10 mouse cellular contexts compared by ENCODE assay signal in genomic region chrX:153932586-153932985, GRCm38 (mm10).
DNase-seq lines count a peak whose midpoint lies in the region; ATAC-seq and TF ChIP-seq lines count a peak whose summit lies in the region.
"Had no signal": no experiment of that assay in that cellular context is flagged by ENCODE, and none has a peak within 500 bp of the region (broad histone marks: within the 10 kb centered on the region; RNA-seq: fewer than 3 reads in every experiment).

No protein-coding gene starts in this region.

- TF ChIP-seq CTCF in kidney, postnatal 0 days (IDR thresholded peaks at IDR 0.05; ENCODE audit: low read depth): peak; percentile 28; the same call in 1 of the 2 replicates

- 63% methylated on average over 2 of the region's 2 CpGs for WGBS in kidney, postnatal 0 days
- WGBS in kidney, embryonic 14.5 days: 80% methylated on average over 2 of the region's 2 CpGs
- WGBS in hindbrain, embryonic 16.5 days: 82% methylated on average over 2 of the region's 2 CpGs

- no peak for ATAC-seq in kidney, postnatal 0 days (replicated peaks; ENCODE audit: low FRiP score, low read depth)
- ATAC-seq in kidney, embryonic 14.5 days (ENCODE audit: low FRiP score, low TSS enrichment): no peak
- peak; percentile 97 for ATAC-seq in activated CD4-positive, CD25-positive, alpha-beta regulatory T cell, adult 4 months
- ATAC-seq in hindbrain, embryonic 16.5 days: no peak

- no peaks in the 10 kb centered on the region for H3K9me3 ChIP-seq in kidney, postnatal 0 days (replicated peaks; ENCODE audit: low read length)
- no peaks in the 10 kb centered on the region for H3K9me3 ChIP-seq in kidney, embryonic 14.5 days (ENCODE audit: control insufficient read depth, low read length)
- H3K9me3 ChIP-seq in hindbrain, embryonic 16.5 days (ENCODE audit: control insufficient read depth, low read length): no peaks in the 10 kb centered on the region
- H3K9me3 ChIP-seq: embryonic facial prominence, embryonic 12.5 days; limb, embryonic 12.5 days had no signal

- H3K36me3 ChIP-seq in kidney, postnatal 0 days (ENCODE audit: insufficient read depth, low read length): no peaks in the 10 kb centered on the region
- no peaks in the 10 kb centered on the region for H3K36me3 ChIP-seq in kidney, embryonic 14.5 days (ENCODE audit: control insufficient read depth, insufficient read depth, low read length)
- no peaks in the 10 kb centered on the region for H3K36me3 ChIP-seq in hindbrain, embryonic 16.5 days (ENCODE audit: control insufficient read depth, insufficient read depth, low read length)
- H3K36me3 ChIP-seq: embryonic facial prominence, embryonic 12.5 days; limb, embryonic 12.5 days had no signal

- no peaks in the 10 kb centered on the region for H3K27me3 ChIP-seq in kidney, postnatal 0 days (ENCODE audit: insufficient read depth, low read length)
- no peaks in the 10 kb centered on the region for H3K27me3 ChIP-seq in kidney, embryonic 14.5 days (ENCODE audit: control insufficient read depth, insufficient read depth, low read length)
- no peaks in the 10 kb centered on the region for H3K27me3 ChIP-seq in hindbrain, embryonic 16.5 days (replicated peaks; ENCODE audit: control insufficient read depth, insufficient read depth, low read length)
- H3K27me3 ChIP-seq: embryonic facial prominence, embryonic 12.5 days; limb, embryonic 12.5 days had no signal

- H3K4me2 ChIP-seq in kidney, postnatal 0 days (ENCODE audit: low read length): no peak overlapping the region
- H3K4me2 ChIP-seq in kidney, embryonic 14.5 days (replicated peaks; ENCODE audit: low read depth, low read length): no peak overlapping the region
- H3K4me2 ChIP-seq in hindbrain, embryonic 16.5 days (ENCODE audit: low read length): no peak overlapping the region
- H3K4me2 ChIP-seq: embryonic facial prominence, embryonic 12.5 days; limb, embryonic 12.5 days had no signal

- H3K9ac ChIP-seq in kidney, postnatal 0 days (ENCODE audit: low read depth, low read length): no peak overlapping the region
- no peak overlapping the region for H3K9ac ChIP-seq in kidney, embryonic 14.5 days (ENCODE audit: low read depth, low read length)
- no peak overlapping the region for H3K9ac ChIP-seq in hindbrain, embryonic 16.5 days (ENCODE audit: low read depth, low read length)
- H3K9ac ChIP-seq: embryonic facial prominence, embryonic 12.5 days; limb, embryonic 12.5 days had no signal

- no peak overlapping the region for H3K4me3 ChIP-seq in kidney, postnatal 0 days (replicated peaks; ENCODE audit: low read depth, low read length)
- no peak overlapping the region for H3K4me3 ChIP-seq in kidney, embryonic 14.5 days (ENCODE audit: low read length)
- H3K4me3 ChIP-seq in hindbrain, embryonic 16.5 days (ENCODE audit: low read length): no peak overlapping the region
- H3K4me3 ChIP-seq: embryonic facial prominence, embryonic 12.5 days; limb, embryonic 12.5 days had no signal

- H3K4me1 ChIP-seq in kidney, postnatal 0 days (replicated peaks; ENCODE audit: insufficient read depth, low read length): no peaks in the 10 kb centered on the region
- no peaks in the 10 kb centered on the region for H3K4me1 ChIP-seq in kidney, embryonic 14.5 days (ENCODE audit: control insufficient read depth, insufficient read depth, low read length)
- no peaks in the 10 kb centered on the region for H3K4me1 ChIP-seq in hindbrain, embryonic 16.5 days (ENCODE audit: control insufficient read depth, insufficient read depth, low read depth, low read length)
- H3K4me1 ChIP-seq: embryonic facial prominence, embryonic 12.5 days; limb, embryonic 12.5 days had no signal

- H3K27ac ChIP-seq in kidney, postnatal 0 days: no peak overlapping the region
- H3K27ac ChIP-seq in kidney, embryonic 14.5 days (ENCODE audit: low read depth, low read length): no peak overlapping the region
- H3K27ac ChIP-seq in hindbrain, embryonic 16.5 days (ENCODE audit: low read depth, low read length): no peak overlapping the region
- H3K27ac ChIP-seq: embryonic facial prominence, embryonic 12.5 days; limb, embryonic 12.5 days had no signal

- no peak for DNase-seq in kidney, postnatal 0 days (ENCODE audit: low spot score)
- DNase-seq in CD4-positive, CD25-positive, alpha-beta regulatory T cell, adult 2 months (ENCODE audit: low read depth, low spot score): peak; percentile 78
- DNase-seq in spleen, postnatal 36 days (ENCODE audit: low spot score in 2 of 2): peak; percentile 9 to 28
- DNase-seq in gastrocnemius, postnatal 4 days (ENCODE audit: low spot score in 2 of 2): no peak
- no peak for DNase-seq in testis, postnatal 14 days (ENCODE audit: low spot score)

Comparison
In these comparisons a context has a peak if more than half of its experiments do, and no peak if none do; other contexts are left out.
1. DNase-seq: peak in CD4-positive, CD25-positive, alpha-beta regulatory T cell, adult 2 months (single experiment) and spleen, postnatal 36 days (2 of 2); none in kidney, postnatal 0 days (single experiment), gastrocnemius, postnatal 4 days (0 of 2) and testis, postnatal 14 days (single experiment).